Mouse (Mus musculus) brain, embryonic 14.5 days (tissue): ENCODE measurements at regions not wholly inside any gene's neighbourhood (a gene's known extent, or its start where the extent isn't known, plus 50 kb on each side); places are given as distances from the start of the nearest gene placed in this dataset.

Experiments
- DNase-seq: peaks from one replicate; pipeline ENCODE4 v3.0.0-alpha.2; 2011; ENCODE audit warnings: low read depth
- CTCF ChIP-seq: fragments of 200-500 bp; IDR thresholded peaks from 2 replicates; pipeline ENCODE4 v1.5.1; 2012; ENCODE audit warnings: inconsistent platforms, mild to moderate bottlenecking, moderate library complexity, borderline replicate concordance; ENCODE audit not compliant: insufficient read depth, insufficient read length; ENCODE audit errors: extremely low read depth
- POLR2A ChIP-seq: fragments of 200-500 bp; IDR thresholded peaks from 2 replicates; pipeline ENCODE4 v1.6.1; 2012; ENCODE audit warnings: mild to moderate bottlenecking, inconsistent platforms, borderline replicate concordance; ENCODE audit not compliant: poor library complexity, insufficient read depth, insufficient read length, severe bottlenecking; ENCODE audit errors: extremely low read depth

- no peak for DNase-seq
- TF ChIP-seq CTCF (no peak), POLR2A (no peak)
Measured at GRCm38 (mm10) chr6:78599751-78600150, 131.1 kb upstream of the Reg3g start.

- TF ChIP-seq POLR2A = no peak
- no peak for TF ChIP-seq CTCF
- DNase-seq = no peak
Measured at GRCm38 (mm10) chr6:78570000-78570597, 101.4 kb upstream of the Reg3g start.

GRCm38 (mm10) chr6:78553008-78553698, 84.5 kb upstream of the Reg3g start:
- no peak for DNase-seq
- TF ChIP-seq POLR2A = no peak
- no peak for TF ChIP-seq CTCF

GRCm38 (mm10) chr6:78552353-78552698, 83.7 kb upstream of the Reg3g start:
- no peak for DNase-seq
- TF ChIP-seq CTCF (no peak), POLR2A (no peak)

GRCm38 (mm10) chr6:78551666-78552352, 83.1 kb upstream of the Reg3g start:
- TF ChIP-seq CTCF (no peak), POLR2A (no peak)
- DNase-seq = peak; percentile 54

- DNase-seq = peak; percentile 55
- TF ChIP-seq CTCF (no peak), POLR2A (no peak)
Measured at GRCm38 (mm10) chr6:78548476-78548875, 79.8 kb upstream of the Reg3g start.

- TF ChIP-seq POLR2A = no peak
- TF ChIP-seq CTCF = no peak
- DNase-seq = no peak
Measured at GRCm38 (mm10) chr6:78547721-78548120, 79.0 kb upstream of the Reg3g start.

- no peak for TF ChIP-seq POLR2A
- TF ChIP-seq CTCF = peak; percentile 75
Measured at GRCm38 (mm10) chr6:78544238-78544637, 75.6 kb upstream of the Reg3g start.

GRCm38 (mm10) chr6:78537476-78537875, 68.8 kb upstream of the Reg3g start:
- no peak for TF ChIP-seq POLR2A
- no peak for TF ChIP-seq CTCF
- DNase-seq = no peak

More at GRCm38 (mm10) chr6:78544238-78544637, 75.6 kb upstream of the Reg3g start:
- peak; percentile 92 for DNase-seq

- no peak for DNase-seq
- no peak for TF ChIP-seq POLR2A
- no peak for TF ChIP-seq CTCF
Measured at GRCm38 (mm10) chr6:78526986-78527762, 58.5 kb upstream of the Reg3g start.
